Mouse (Mus musculus) CH12.LX (cell line): ENCODE measurements around the gene Sec24a. TPM values are rescaled to one million over a fixed set of nuclear protein-coding genes. Genes with fewer than 3 reads are reported as not detected.
"Not testable (repeated sequence)": the region's sequence is repeated elsewhere in the genome, so short reads cannot be mapped to it uniquely, and the experiment has no call there.

ENCODE experiments used
- DNase-seq: peaks from one replicate; pipeline ENCODE4 v3.0.0-alpha.2; 2013; ENCODE audit errors: extremely low read depth
- H3K27ac ChIP-seq: 2 replicates; pipeline ENCODE4 v1.5.1; 2012; ENCODE audit warnings: low read depth, mild to moderate bottlenecking, control low read depth, moderate library complexity; ENCODE audit not compliant: insufficient read depth
- H3K27me3 ChIP-seq: replicated peaks from 2 replicates; pipeline ENCODE3; 2012; ENCODE audit warnings: inconsistent platforms
- H3K36me3 ChIP-seq, 2 experiments: replicated peaks in 1 of 2; 2 replicates each; pipeline versions ENCODE3 to v1.6.1; 2012; ENCODE audit warnings: inconsistent platforms in 1 of 2, low read length in 1 of 2, mild to moderate bottlenecking in 1 of 2, mixed read lengths in 1 of 2, moderate library complexity in 1 of 2; ENCODE audit not compliant: control insufficient read depth in 1 of 2, insufficient read depth in 1 of 2
- H3K4me1 ChIP-seq, 2 experiments: 2 replicates each; pipeline ENCODE4 v1.6.1; 2012; ENCODE audit warnings: inconsistent platforms in 1 of 2, moderate library complexity in 1 of 2; ENCODE audit not compliant: insufficient read depth in 2 of 2, control insufficient read depth in 1 of 2
- H3K4me2 ChIP-seq: 2 replicates; pipeline ENCODE4 v1.6.1; 2012; ENCODE audit warnings: low read depth, mild to moderate bottlenecking, control low read depth; ENCODE audit not compliant: poor library complexity, insufficient read depth, severe bottlenecking
- H3K4me3 ChIP-seq, 3 experiments: fragments of 150-350 bp in 1 of 3; sonication (generic) in 1 of 3; replicated peaks in 1 of 3; 2 replicates each; pipeline versions ENCODE3 to v1.5.1; 2011 to 2012; ENCODE audit warnings: low read depth in 2 of 3, low read length in 2 of 3, mild to moderate bottlenecking in 2 of 3, moderate library complexity in 2 of 3, control low read depth in 1 of 3, improper control_type of control experiment in 1 of 3, inconsistent platforms in 1 of 3, mixed read lengths in 1 of 3; ENCODE audit not compliant: poor library complexity in 1 of 3
- H3K79me2 ChIP-seq: replicated peaks from 2 replicates; pipeline ENCODE4 v1.6.1; 2012; ENCODE audit warnings: mild to moderate bottlenecking, moderate library complexity; ENCODE audit not compliant: control insufficient read depth, poor library complexity, insufficient read depth, severe bottlenecking; ENCODE audit errors: extremely low read depth
- H3K9ac ChIP-seq: 2 replicates; pipeline ENCODE4 v1.6.1; 2012; ENCODE audit warnings: low read depth, mild to moderate bottlenecking, control low read depth, moderate library complexity; ENCODE audit not compliant: insufficient read depth
- H3K9me3 ChIP-seq: replicated peaks from 2 replicates; pipeline ENCODE3; 2012; ENCODE audit warnings: low read length, inconsistent platforms, mixed read lengths
- CHD2 ChIP-seq: IDR thresholded peaks from 2 replicates; pipeline ENCODE4 v1.6.1; 2011; ENCODE audit warnings: low read length, improper control_type of control experiment
- CTCF ChIP-seq, 2 experiments: IDR thresholded peaks in 1 of 2; conservative IDR thresholded peaks in 1 of 2; 2 replicates each; pipeline ENCODE4 v1.5.1; 2011 to 2012; ENCODE audit warnings: low read depth in 2 of 2, low read length in 2 of 2, improper control_type of control experiment in 1 of 2, inconsistent platforms in 1 of 2, mild to moderate bottlenecking in 1 of 2, moderate library complexity in 1 of 2
- ELF1 ChIP-seq: IDR thresholded peaks from 2 replicates; pipeline ENCODE4 v1.6.1; 2014; ENCODE audit warnings: low read depth, mild to moderate bottlenecking, inconsistent platforms, low read length, improper control_type of control experiment
- IRF4 ChIP-seq: IDR thresholded peaks from 2 replicates; pipeline ENCODE4 v1.6.1; 2014; ENCODE audit warnings: low read depth, mild to moderate bottlenecking, inconsistent platforms, low read length, improper control_type of control experiment
- JUN ChIP-seq: IDR thresholded peaks from 2 replicates; pipeline ENCODE4 v1.6.1; 2011; ENCODE audit warnings: low read depth, mild to moderate bottlenecking, low read length, improper control_type of control experiment, moderate library complexity; ENCODE audit not compliant: insufficient read depth
- MAZ ChIP-seq: IDR thresholded peaks from 2 replicates; pipeline ENCODE4 v1.6.1; 2012; ENCODE audit warnings: low read depth, mild to moderate bottlenecking, inconsistent platforms, low read length, improper control_type of control experiment, moderate library complexity
- MEF2A ChIP-seq: IDR thresholded peaks from 2 replicates; pipeline ENCODE4 v1.6.1; 2014; ENCODE audit warnings: low read depth, mild to moderate bottlenecking, inconsistent platforms, low read length, improper control_type of control experiment, borderline replicate concordance
- MYC ChIP-seq: IDR thresholded peaks from 2 replicates; pipeline ENCODE4 v1.6.1; 2011; ENCODE audit warnings: low read depth, mild to moderate bottlenecking, improper control_type of control experiment, low read length
- NRF1 ChIP-seq: IDR thresholded peaks from 2 replicates; pipeline ENCODE4 v1.6.1; 2014; ENCODE audit warnings: low read depth, mild to moderate bottlenecking, inconsistent platforms, low read length, improper control_type of control experiment, moderate library complexity
- PAX5 ChIP-seq: IDR thresholded peaks from 2 replicates; pipeline ENCODE4 v1.6.1; 2012; ENCODE audit warnings: low read length, inconsistent platforms, mixed read lengths
- POLR2AphosphoS2 ChIP-seq: IDR thresholded peaks from 2 replicates; pipeline ENCODE4 v1.6.1; 2011; ENCODE audit warnings: low read depth, low read length, improper control_type of control experiment
- RAD21 ChIP-seq: IDR thresholded peaks from 2 replicates; pipeline ENCODE4 v1.6.1; 2011; ENCODE audit warnings: low read depth, mild to moderate bottlenecking, low read length, improper control_type of control experiment, moderate library complexity
- SMC3 ChIP-seq: IDR thresholded peaks from 2 replicates; pipeline ENCODE4 v1.6.1; 2011; ENCODE audit warnings: low read depth, low read length, improper control_type of control experiment
- TBP ChIP-seq: conservative IDR thresholded peaks from 2 replicates; pipeline ENCODE4 v1.6.1; 2011; ENCODE audit warnings: low read depth, low read length, improper control_type of control experiment
- USF1 ChIP-seq: IDR thresholded peaks from 2 replicates; pipeline ENCODE4 v1.6.1; 2014; ENCODE audit warnings: low read depth, mild to moderate bottlenecking, inconsistent platforms, low read length, improper control_type of control experiment
- ZKSCAN1 ChIP-seq: IDR thresholded peaks from 2 replicates; pipeline ENCODE4 v1.6.1; 2012; ENCODE audit warnings: low read depth, inconsistent platforms, low read length, improper control_type of control experiment, borderline replicate concordance
- dilution Hi-C: fragments of 300-500 bp; cut with MboI; formaldehyde crosslinking; loops from 2 replicates; pipeline ENCODE4 v1.14.3; 2020; ENCODE audit warnings: low sequenced_read_pairs; ENCODE audit not compliant: extremely low pct_unique_long_range_greater_than_20kb, extremely low pct_ligation_motif_present
- in situ Hi-C: fragments of 300-500 bp; cut with MboI; formaldehyde crosslinking; loops from 3 replicates; pipeline ENCODE4 v1.14.3; 2019; ENCODE audit warnings: low sequenced_read_pairs, low pct_ligation_motif_present, low pct_unique_long_range_greater_than_20kb, mixed read lengths
- polyA plus RNA-seq: library from polyadenylated mRNA; unstranded; fragments of >175 nt; gene quantifications from 2 replicates; pipeline ENCODE4 v1.2.1, GENCODE M21; 2012; ENCODE audit warnings: low read depth; ENCODE audit not compliant: insufficient read length
- total RNA-seq, 2 experiments: library from RNA; depleted of rRNA; stranded (reverse); fragments of 300-350 nt in 1 of 2; fragments of >200 nt in 1 of 2; gene quantifications; 2 replicates each; pipeline ENCODE4 v1.2.3; 2012 to 2014

Sec24a gene
- total and polyA plus RNA-seq, 3 experiments, result 5.5 to 16.8 (median 6.3) TPM

- dilution Hi-C loops, result no loop called here
- no peak for DNase-seq
These were observed 27.2 kb upstream of the Sec24a start for GRCm38 (mm10) chr11:51790662-51791061.

GRCm38 (mm10) chr11:51789735-51790134 is 26.3 kb upstream of the Sec24a start:
- H3K9ac ChIP-seq, H3K79me2 ChIP-seq, H3K4me1 ChIP-seq, in situ Hi-C loops, H3K4me3 ChIP-seq, H3K9me3 ChIP-seq, DNase-seq, H3K27ac ChIP-seq, dilution Hi-C loops, H3K4me2 ChIP-seq, H3K27me3 ChIP-seq: not testable (repeated sequence)
- peaks cover 59 to 71% of the 10 kb centered on the region in 2 experiments for H3K36me3 ChIP-seq
- peak; percentile 9 for TF ChIP-seq RAD21
- peak; percentile 30; the same call in 1 of the 2 replicates for TF ChIP-seq SMC3
- peak in 1 of 2 experiments; percentile 65; a peak in 2 of 4 replicates for TF ChIP-seq CTCF (conservative IDR thresholded peaks at IDR 0.05 in 1 of 2, IDR thresholded peaks at IDR 0.05 in 1 of 2; ENCODE audit: low read depth in 2 of 2, low read length in 2 of 2)
- 0 out of 2 replicates have a peak, but pooled peaks have one; percentile 41 for TF ChIP-seq MYC

More at GRCm38 (mm10) chr11:51790662-51791061, 27.2 kb upstream of the Sec24a start:
- H3K9me3 ChIP-seq, result peaks cover under 1% of the 10 kb centered on the region
- H3K4me2 ChIP-seq, result no peak overlapping the region
- no peaks in the 10 kb centered on the region for H3K27me3 ChIP-seq
- H3K9ac ChIP-seq, result no peak overlapping the region
- no peak overlapping the region for H3K27ac ChIP-seq
- H3K4me1 ChIP-seq, result peaks cover 0 to 7% of the 10 kb centered on the region in 2 experiments; a peak in 1 of 4 replicates
- TF ChIP-seq ELF1, result no peak
- TF ChIP-seq CTCF (conservative IDR thresholded peaks at IDR 0.05 in 1 of 2, IDR thresholded peaks at IDR 0.05 in 1 of 2; ENCODE audit: low read depth in 2 of 2, low read length in 2 of 2), result no peak
- no peak for TF ChIP-seq TBP
- TF ChIP-seq MAZ, result no peak
- TF ChIP-seq CHD2, result no peak
- no peak for TF ChIP-seq JUN
- TF ChIP-seq IRF4, result no peak
- TF ChIP-seq MYC, result no peak
- TF ChIP-seq POLR2AphosphoS2, result no peak
- no peak for TF ChIP-seq NRF1
- no peak for TF ChIP-seq RAD21
- no peak for TF ChIP-seq USF1
- TF ChIP-seq PAX5, result no peak
- TF ChIP-seq MEF2A, result no peak
- no peak for TF ChIP-seq SMC3
- no peak for TF ChIP-seq ZKSCAN1
- in situ Hi-C loops, result no loop called here
- peaks cover 56 to 68% of the 10 kb centered on the region in 2 experiments for H3K36me3 ChIP-seq
- H3K79me2 ChIP-seq, result no peaks in the 10 kb centered on the region
- no peak overlapping the region for H3K4me3 ChIP-seq
